Mouse (Mus musculus): ENCODE results near the gene Psmc3ip.

Gene Psmc3ip

DNA sequence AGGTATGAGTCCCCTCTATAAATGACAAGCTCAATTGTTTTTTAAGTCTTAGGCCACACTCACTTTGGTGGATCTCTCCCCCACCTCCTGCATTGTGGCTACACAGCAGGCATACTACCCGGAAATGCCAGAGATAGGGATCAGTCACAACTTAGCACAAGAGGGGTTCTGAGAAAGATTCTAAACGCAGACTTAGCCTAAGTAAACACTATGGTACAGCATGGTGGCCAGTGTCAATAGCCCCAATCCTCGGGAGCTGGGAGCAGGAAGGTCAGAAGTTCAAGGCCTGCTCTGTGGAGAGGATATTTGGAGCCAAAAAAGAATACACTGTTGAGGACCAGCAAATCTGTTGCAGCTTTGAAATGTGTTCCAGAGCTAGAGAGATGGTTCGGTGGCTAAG lies 22.9 kb upstream of the Psmc3ip start:
- no peak for DNase-seq

DNA sequence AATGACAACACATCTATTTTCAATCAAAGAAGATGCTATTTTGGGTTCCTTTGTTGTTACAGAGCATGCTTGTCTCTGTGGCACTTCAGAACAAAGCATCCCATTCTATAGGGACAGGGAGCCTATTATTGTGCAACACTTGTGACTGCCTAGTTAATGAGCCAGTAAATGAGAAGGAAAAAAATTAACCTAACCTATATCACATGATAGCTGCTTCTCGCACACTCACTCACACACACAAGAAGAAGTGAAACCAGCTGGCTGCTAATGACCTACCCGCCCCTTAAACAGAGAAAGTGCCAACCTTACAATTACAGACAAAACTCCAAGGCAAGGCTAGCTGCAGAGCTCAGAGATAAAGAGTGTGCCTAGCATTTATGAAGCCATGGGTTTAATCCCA lies 20.3 kb upstream of the Psmc3ip start:
- no peak for DNase-seq

DNA sequence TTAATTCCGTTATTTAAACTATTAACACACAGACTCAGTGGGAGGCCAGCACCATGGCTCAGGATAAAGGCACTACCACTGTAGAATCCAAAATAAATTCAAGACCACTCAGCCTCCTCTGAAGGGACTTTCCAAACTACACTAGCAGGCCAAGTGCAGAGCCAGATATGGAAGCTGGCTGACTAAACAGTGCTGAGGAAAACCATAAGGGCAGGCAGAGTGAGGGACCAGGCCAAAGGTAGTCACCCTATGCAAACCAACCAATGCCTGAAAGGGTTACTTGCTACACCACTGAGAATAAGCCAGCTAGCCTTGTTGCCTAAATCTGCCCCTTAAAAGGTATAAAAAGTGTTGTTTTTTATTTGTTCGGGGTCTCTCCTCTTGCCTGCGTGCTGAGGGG lies 16.9 kb upstream of the Psmc3ip start:
- DNase-seq: no peak

DNA sequence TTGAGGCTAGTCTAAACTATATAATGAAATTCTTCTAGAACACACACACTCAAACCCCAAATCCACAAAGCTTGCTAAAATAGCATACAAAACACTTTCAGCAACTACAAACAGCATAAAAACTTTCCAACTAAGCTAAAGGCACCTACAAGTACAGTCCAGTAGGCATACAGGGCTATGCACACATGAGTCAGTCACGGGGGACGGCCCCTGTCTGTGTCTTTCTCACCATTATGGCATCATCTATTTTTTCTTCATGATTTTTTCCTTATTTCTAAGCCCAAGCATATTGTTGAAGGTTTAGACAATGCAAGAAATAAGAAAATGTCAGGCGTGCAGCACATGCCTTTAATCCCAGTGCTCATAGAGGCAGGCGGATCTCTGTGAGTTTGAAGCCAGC lies 15.9 kb upstream of the Psmc3ip start:
- DNase-seq: no peak

DNA sequence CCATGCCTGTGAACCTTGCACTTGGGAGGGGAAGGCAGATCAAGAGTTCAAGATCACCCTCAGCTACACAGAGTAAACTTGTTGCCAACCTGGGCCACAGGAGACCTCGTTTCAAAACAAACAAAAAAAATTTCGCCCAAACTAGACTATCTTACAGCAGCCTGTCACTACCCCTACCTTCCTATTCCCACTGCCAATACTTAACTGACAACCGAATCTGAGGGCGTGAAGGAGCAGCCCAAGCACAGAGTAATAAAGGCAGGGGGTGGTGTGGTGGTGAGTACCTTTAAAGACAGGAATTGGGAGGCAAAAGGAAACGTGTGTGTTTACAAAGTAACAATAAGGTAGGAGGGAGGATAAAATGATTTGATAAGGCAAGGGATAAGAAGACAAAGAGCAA lies 15.5 kb upstream of the Psmc3ip start:
- DNase-seq: no peak

DNA sequence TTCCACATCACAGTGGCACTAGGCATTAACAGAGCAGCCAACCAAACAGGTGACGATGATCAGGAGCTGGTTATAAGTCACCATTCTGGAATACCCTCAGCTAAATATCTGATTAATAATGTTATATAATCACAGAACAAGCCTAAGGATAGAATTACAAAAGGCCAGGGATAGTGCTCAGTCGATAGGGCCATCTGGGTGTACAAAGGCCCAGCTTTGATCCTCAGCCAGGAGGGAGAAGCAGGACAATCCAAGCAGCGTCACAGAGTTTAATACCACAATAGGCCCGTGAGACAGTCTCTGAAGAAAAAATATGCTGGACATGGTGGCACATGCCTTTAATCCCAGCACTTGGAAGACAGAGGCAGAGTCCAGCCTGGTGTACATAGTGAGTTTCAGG lies 14.1 kb upstream of the Psmc3ip start:
- DNase-seq: no peak

DNA sequence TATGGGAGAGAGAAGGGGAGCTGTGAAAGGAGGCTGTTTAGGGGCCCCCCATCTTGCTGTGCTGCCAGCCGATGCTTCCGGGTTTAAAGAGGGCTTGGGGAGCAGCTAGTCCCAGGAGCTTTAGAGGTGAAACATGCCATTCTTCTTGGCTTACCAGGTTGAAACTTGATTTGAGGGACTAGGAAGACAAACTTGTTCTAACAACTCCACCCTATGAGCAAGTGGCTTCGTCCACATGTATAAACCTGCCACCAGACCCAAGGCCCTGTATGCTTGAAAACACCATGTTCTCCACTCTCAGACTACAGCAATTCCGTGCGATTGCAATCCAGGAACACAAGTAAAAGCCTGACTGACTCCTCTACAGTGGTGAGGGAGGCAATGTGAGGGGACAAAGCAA lies 7.8 kb upstream of the Psmc3ip start:
- DNase-seq: no peak

DNA sequence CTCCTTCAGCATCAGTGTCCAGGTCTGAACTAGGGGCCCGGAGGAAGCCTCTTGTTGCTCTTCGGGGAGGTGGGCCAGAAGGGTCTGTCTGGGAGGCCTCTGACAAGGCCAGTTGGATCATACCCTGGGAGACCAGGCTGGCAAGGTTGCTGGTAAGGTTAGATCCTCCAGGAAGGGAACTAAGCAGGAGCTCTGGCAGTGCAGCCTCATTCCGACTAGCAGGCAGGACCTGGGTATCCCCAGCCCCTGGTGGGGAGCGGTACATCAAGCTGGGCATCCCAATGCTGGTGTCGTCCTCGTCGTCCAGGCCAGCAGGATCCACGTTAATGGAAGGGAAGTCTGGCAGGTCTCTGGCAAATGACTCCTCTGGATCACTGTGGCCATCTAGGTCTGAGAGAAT lies 3.0 kb upstream of the Psmc3ip start:
- no peak for DNase-seq

DNA sequence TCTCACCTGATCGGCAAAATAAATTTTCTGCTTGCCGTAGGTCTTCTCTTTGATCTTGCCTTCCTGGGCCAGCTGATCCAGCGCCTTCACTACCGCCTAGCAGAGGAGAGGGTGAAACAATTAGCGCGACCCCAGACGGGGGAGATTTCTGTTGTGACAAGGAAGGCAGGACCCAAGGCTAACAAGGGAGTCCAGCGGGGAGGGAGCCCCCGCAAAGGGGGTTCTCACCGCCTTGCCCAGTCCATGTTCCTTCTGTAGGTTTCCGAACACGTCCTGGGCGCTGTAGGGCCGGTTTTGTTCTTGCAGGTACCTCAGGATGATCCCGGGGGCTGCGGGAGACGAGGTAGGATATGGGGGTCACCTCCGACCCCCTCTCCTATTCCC lies 314 bp downstream of the Psmc3ip start:
- no peak for DNase-seq

DNA sequence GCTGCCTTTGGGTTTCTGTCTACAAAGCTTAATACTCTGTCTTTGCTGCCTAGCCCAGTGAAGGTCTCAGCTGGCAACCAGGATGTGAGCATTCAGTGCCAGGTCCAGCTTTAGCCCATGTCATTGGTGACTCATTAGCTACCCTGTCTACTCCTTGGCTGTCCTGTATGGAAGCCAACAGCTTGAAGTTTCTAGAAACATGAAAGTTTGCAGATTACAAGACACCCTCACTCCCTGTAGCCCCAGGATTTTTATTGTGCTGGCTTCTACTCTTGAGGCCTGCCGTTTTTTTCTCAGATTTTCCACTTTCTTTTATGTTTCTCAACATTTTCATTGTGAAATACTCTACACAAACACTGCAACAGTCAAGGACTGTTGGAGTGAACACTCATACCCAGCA lies 5.3 kb downstream of the Psmc3ip start:
- no peak for DNase-seq

DNA sequence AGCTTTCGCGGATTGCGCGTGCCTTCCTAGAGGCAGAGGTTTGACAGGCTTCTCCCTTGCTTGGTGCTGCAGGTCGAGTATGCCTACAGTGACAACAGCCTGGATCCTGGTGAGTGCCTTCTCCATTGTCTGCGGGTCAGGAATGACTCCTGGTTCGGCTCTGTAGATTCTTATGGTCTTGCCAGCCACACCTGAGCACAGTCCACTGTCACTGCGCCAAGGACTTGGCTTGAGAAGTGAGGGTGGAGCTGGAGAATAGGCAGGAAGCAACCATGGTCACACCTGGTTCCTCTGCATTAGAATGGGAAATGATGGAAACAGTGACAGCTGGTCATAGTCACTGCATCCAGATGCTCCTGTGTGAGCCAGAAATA lies 7.6 kb downstream of the Psmc3ip start:
- DNase-seq: no peak

DNA sequence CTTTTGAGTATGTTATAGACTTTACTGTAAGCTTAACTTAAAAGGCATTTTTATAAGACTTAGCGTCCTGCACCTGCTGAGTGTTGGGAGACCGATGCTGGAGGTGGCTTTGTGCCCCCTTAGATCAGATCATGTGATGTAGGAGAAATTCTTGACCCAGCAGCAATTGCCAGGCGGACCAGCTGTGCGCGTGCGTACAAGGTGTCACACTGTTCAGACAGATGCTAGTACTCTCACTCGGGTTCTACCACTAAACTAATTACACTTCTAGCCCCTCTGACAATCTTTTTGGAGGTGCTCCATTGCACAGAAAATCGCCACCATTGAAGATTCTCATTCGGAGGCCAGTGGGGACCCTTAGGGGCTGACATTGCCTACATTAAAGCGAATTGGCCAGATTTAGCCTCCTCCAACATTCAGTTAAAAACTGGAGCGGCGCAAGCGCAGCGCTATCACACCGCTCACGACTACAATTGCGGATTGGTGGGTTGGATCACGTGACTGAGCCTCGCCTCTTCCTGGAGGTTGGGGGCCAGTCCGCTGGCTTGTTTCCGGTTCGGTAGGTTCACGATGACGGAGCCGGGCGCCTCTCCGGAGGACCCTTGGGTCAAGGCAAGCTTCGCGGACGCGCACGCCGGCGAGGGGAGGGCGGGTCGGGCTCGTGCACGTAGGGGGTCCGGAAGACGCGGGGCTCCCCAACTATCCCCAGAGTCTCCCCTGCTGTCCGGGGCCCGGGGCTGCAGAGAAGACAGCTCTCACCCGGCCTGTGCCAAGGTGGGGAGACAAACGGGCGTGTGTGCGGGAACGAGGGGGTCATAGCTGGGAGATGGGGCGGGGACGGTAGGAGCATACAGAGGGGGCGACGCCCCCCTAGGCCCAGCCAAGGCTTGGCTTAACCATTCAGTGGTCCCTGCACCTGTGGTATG lies 8.2 kb downstream of the Psmc3ip start, which contains the start of gene Mlx:
Gene Mlx, plus strand, starts transcription at position 522 of the 926 bp plus-strand sequence.
- peak; percentile 89 for DNase-seq

DNA sequence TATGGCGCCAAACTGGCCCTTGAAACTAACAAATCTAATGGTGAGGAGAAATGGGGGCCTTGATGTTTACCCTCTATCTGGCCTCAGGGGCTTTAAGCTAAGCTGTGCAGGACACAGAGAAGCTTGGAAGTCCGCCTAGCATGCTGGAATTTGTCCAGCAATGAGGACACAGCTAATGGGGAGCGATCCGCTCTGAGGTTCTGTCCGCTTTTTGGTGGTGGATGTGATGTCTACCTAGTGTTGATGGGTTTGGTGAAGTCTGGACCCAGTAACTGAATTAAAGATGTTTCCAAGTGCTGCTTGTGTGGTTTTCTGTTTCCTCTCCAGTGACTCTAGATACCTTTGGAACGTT lies 8.9 kb downstream of the Psmc3ip start:
- DNase-seq: no peak

DNA sequence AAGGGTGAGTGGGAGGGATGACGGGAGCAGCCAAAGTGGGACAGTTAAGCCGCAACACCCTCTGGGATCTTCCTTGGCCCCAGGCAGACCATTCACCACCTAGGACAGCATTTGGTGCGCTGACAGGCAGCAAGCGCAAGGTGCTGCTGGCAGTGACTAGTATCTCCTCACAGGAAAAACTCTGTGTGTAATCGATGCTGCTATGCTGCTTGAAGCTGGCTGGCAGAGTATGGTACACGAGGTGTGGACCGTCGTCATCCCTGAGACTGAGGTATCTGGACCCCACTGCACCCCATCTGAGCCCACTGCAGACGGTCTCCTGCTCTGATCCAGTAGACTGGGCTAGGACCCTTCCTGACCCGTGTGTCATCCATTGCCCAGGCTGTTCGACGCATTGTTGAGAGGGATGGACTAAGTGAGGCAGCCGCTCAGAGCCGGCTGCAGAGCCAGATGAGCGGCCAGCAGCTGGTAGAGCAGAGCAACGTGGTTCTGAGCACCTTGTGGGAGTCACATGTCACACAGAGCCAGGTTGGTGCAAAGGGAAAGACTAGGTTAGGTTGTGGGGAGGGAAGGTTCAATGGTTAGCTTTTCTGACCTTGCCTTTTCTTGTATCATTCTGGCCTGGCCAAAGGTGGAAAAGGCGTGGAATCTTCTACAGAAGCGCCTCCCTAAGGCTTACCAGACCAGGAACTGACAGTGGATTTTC lies 9.5 kb downstream of the Psmc3ip start:
- no peak for DNase-seq

DNA sequence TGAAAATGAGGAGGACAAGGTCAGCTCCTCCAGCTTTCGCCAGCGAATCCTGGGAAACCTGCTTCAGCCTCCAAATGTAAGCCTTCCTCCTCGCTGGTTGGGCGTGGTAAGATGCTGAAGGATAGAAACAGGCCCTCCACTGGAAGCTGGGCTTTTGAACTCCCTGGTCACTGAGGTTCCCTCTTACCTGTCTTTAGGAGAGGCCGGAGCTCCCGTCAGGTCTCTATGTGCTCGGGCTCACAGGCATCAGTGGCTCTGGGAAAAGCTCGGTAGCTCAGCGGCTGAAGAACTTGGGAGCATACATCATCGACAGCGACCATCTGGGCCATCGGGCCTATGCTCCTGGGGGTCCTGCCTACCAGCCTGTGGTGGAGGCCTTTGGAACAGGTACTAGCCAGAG lies 10.4 kb downstream of the Psmc3ip start:
- no peak for DNase-seq

DNA sequence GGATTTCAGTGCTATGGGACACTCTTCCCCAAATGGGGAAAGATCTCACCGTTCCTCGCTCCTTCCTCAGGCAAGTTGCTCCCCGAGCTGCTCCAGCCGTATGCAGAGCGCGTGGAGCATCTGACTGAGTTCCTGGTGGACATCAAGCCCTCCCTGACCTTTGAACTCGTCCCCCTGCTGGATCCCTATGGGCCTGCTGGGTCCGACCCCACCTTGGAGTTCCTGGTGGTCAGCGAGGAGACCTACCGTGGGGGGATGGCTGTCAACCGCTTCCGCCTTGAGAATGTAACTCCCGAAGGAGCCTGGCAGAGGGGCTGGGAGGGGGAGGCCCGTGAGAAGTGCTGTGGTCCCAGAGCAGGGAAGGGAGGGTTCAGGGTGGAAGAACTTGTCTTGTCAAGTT lies 11.0 kb downstream of the Psmc3ip start:
- no peak for DNase-seq

DNA sequence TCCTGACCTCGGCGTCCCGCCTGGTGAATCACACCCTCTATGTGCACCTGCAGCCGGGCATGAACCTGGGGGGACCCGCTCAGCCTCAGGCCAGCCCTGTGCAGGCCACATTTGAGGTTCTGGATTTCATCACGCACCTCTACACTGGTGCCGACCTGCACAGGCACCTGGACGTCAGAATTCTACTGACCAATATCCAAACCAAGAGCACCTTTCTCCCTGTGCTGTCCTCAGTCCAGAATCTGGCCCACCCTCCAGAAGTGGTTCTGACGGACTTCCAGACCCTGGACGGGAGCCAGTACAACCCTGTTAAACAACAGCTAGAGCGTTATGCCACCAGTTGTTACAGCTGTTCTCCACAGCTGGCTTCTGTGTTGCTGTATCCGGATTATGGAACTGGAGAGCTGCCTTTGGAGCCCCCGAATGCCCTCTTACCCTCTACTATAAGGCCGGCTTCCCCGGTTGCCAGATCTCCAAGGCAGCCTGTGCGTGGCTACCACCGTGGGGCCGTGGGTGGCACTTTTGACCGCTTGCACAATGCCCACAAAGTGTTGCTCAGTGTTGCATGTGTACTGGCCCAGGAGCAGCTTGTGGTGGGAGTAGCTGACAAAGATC lies 12.0 kb downstream of the Psmc3ip start:
- DNase-seq: no peak

DNA sequence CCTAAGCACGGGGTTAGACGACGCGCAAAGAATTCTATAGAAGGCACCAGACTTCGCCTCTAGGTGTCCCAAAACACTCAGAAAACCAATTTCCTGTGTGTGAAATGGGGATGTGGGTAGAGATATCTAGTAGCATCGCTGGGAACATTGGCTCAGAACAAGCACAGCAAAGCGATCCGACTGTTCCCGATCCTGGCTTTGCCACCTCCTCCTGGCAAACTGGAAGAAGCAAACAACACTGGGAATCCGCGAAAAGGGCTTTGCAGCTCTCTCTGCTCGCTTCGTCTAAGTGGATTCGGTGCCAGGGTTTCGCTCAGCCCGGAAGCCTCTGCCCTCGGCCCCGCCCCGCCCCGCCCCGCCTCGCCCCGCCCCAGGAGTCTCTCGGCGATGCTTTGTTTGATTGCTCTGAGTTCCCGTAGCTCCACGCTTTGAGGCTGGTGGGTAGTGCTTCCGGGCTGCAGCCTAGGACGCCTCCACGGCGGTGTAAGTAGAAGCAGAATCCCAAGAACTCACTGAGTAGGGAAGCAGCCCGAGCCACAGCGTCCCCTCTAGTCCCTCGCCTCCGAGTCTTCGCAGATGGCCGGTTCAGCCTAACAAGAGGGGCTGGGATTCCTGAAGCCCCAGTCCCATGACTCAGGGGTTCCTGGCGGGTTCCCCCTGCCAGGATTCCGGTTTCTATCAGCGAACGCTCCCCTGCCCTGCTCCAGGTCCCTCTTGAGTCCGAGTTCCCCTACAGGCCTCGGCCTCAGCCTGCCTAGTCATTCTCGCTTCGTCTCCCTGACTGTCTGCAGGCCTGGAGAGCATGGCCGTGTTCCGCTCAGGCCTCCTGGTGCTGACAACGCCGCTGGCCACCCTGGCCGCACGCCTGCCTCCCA lies 12.8 kb downstream of the Psmc3ip start, which contains the start of gene Coasy:
Gene Coasy, plus strand, starts transcription at position 358 of the 875 bp plus-strand sequence.
- DNase-seq: peak; percentile 85

DNA sequence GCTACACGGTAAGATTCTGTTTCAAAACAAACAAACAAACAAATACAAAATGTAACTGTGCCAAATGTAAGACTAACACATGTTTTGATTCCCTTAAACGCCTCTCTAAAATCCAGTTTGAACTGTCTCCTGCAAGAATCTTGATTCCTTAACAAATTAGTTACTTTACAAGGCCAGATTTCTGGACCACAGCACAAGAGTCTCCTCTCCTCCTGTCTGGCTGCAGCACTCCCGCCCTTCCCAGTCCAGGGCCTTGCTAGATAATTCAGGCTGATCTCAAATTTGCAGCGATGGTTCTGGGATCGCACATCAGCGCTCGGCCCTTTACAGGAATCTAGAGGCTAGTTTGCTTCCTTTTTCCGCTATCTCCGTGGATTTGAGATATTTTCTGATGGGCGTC lies 13.6 kb downstream of the Psmc3ip start:
- no peak for DNase-seq

DNA sequence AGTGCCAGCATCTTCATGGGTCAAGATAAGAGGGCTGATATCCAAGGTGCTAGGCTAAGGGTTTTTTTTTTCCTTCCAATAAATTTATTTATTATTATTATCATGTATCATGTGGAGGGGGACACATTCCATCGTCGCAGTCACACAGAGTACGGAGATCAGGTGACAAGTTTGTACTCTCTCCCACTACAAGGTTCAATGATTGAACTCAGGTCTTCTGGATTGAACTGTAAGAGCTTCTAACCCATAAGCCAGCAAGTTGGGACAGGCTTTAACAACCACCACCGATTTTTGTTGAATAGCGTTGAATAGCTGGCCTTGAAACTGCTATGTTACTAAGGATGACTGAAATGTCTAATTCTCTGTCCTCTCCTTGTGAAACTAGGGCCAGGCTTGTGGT lies 14.8 kb downstream of the Psmc3ip start:
- DNase-seq: no peak

DNA sequence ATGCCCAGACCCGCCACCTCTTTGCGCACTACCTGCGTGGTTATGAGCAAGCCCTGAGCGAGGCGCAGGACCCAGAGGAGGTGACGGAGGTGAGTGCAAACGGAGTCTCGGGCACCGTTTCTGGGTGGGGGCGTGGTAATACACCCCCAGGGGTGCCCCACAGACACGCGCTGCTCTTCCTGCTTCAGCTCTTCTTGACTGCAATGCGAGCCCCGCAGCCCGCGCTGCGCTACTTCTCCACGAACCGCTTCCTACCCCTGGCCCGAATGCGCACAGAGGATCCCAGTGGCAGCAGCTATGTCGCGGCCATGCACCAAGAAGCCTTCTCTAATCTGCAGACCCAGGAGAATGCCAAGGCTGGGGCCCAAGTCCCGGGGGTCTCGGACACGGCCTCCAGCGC lies 15.5 kb downstream of the Psmc3ip start:
- DNase-seq: no peak

DNA sequence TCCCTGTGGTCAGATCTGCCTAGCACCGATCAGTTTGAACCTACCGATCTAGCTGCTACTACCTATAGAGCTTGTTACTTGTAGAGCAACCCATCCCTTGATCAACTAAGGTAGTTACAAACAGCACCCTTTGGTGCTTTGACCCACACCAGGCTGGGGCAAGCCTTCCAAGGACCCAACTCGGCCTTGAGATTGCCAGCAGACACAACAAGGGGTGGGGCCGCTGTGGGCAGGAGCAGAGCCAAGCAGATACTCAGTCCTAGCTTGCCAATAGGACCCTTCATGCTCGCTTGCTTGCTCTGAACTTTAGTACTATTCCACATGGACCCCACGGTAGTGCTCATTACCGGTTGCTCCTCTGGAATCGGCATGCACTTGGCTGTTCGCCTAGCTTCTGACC lies 17.1 kb downstream of the Psmc3ip start, which contains the start of gene Hsd17b1:
Gene Hsd17b1, plus strand, starts transcription at position 291 of the 400 bp plus-strand sequence.
- no peak for DNase-seq

All from lung, postnatal 14 days (tissue).